Mouse (Mus musculus) urinary bladder, postnatal 10 days (tissue): ENCODE measurements around the gene Gm9195.

Source experiments
- DNase-seq: peaks from one replicate; pipeline ENCODE4 v3.0.0; 2022; ENCODE audit warnings: low spot score

Gene Gm9195

DNA sequence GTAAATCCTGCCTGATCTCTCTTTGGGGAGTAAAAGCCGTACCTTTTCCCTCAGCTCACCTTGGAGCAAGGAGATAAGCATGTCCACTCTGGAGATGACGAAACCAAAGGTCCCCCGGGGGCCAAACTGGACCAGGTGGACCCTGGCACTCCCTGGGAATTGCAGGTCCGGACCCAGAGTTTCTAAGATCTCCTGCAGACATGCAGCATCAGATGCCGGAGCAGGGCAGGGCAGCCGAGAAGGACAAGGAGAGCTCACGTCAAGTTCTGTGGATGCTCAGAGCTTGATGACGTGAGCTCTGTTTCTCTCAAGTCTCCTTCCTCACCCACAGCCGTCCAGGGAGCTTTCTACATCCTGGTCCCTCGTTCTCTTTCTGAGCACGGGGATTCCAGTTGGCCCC lies 48.7 kb downstream of the Gm9195 start:
- DNase-seq: no peak

DNA sequence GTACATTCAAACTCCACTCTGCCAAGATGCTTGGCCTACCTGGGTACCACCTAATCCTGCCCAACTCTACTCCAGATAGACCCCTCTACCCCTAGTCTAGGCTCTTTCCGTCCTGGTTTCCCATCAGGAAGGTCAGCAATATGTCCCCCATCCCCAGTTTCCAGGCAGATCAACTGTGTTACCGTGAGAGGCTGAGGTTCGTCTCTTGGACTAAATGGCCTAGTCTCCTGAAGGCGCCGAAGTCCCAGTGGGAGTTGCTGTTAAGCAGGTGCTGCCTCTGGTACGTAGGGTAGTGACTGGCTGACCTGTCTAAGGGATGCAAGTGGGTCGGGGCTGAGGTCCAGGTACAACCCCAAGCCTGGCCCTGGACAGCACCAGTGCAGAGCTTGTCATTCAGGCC lies 50.7 kb downstream of the Gm9195 start:
- DNase-seq: no peak

DNA sequence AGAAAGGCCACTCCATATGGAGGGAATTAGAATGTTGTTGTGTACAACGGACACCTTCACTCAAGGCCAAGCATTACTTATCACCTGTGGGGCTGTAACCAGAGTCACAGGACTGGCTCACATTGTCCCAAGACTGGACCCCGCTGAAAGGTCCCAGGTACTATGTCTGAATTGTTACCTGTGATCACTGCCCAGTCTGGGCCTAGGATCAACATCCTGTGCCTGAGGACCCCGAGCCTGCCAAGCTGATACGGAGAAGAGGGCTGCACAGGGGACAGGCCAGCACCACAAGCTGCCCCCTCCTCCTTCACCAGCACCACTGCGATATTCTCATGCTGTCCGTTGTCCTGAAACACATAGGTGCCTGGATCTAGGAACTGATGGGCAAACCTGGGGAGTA lies 51.2 kb downstream of the Gm9195 start:
- no peak for DNase-seq

DNA sequence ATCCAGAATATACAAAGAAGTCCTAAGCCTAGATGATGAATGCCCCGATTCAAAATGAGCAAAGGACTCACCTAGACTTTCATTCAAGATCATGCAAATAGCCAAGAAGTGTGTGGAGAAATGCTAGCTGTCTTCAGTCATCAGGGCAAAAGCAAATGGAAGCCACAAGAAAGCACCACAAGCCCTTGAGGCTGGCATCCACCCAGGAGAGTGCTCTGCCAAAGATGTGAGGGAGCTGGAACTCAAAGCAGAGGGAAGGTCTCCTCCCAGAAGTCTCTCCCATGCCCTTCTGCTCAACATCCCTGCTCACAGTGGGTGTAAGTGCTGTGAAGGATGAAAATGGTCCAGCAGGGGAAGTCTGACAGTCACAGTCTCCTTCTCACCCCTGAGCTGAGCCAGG lies 52.7 kb downstream of the Gm9195 start:
- no peak for DNase-seq

DNA sequence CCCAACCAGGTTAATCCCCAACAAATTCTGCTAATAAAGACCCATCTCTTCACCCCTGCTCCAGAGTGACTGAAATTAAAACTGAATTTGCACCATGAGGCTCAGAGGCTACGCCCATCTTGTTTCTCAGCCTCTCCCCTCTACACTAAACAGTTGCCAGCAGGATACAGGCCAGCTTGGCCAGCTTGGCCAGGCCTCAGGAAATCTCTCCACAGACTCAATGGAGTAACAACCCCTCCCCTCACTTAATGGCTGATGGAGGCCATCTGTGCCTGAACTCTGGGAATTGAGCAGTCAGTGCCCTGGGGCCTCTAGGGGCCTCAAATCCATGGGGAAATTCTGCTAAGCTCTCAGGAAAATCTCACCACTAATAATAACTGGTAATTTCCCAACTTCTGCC lies 101.9 kb downstream of the Gm9195 start:
- peak; percentile 15 for DNase-seq

DNA sequence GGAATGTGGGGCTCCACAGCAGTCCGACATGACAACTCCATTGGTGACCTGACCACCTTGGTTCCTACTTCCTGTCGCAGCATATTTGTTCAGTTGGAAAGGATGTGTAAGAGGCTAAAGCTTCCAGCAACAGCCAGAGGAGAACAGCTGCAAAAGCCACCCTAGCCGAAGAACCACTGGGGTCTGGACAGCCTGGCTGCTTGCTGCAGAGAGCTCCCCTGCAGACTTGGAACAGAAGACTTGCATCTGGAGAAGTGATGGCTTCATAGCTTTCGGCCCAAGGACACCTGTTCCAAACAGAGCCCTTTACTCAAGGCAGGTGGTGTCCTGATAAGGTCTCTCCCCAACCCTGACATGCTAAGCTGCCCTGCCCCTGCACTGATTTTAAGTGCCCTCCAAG lies 102.3 kb downstream of the Gm9195 start:
- DNase-seq: no peak

DNA sequence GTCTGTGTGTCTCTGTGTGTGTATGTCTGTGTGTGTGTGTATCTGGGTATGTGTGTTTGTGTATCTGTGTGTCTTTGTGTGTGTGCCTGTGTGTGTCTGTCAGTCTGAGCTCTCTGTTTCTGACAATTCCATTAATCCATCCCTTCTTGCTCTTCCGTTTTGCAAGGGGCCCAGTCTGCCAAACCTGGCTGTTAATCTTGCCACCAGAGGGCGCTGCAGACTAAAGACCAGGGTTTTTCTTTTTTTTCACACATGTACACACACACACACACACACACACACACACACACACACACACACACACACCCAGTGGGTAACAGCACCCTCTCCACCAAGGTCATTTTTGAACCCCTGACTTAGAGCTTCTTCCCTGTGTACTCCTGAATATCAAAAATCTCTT lies 114.4 kb downstream of the Gm9195 start:
- DNase-seq: no peak
